Comparison of ENCODE assay signal across 8 mouse cellular contexts in the genomic region with DNA sequence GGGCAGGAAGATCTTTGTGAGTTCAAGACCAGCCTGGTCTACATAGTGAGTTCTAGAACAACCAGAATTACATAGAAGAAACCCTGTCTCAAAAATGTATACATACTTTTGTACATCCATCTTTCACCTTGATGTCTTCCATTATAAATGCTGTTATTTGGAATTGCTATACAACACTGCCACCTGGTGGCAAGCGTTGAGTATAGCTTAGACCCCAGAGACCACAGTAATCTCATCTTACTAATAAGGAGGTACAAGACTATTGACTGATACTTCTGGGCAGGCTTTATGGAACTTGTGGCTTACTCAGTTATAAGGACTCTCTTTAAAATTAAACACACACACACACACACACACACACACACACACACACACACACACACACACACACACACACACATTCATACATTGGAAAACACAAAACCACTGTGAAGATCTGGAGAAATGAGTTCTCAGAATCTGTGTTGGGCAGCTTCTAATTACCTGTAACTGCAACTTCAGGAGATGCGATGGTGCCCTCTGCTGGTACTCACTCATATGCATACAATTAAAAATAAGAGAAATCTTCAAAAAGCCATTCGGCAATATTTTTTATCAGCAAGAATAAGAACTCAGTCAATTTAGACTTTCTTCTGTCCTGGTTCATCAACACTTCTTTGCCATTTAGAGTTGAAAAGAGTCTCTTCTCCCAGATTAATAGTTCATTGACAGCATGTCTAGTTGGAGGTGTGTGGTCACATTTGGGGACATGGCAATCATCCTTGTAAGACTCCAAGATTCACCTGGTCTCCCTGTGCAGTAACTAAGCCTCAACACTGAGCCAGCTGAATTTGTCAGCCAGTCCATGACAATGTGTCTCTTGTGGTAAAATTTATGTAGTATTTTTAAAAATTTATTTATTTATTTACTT. TPM values are rescaled to one million over a fixed set of nuclear protein-coding genes. Genes with fewer than 3 reads are reported as not detected.
DNase-seq lines count a peak whose midpoint lies in the region; ATAC-seq and TF ChIP-seq lines count a peak whose summit lies in the region.

No protein-coding gene starts in this region.

- TF ChIP-seq EP300 in liver, postnatal 0 days (IDR thresholded peaks at IDR 0.05; ENCODE audit: low read depth) = no peak

- H3K4me1 ChIP-seq in ES-E14 (ENCODE audit: control insufficient read depth in 2 of 2, insufficient read depth in 2 of 2, low read length in 2 of 2, poor library complexity in 1 of 2) = no peaks in the 10 kb centered on the region
- H3K4me1 ChIP-seq in liver, postnatal 0 days (ENCODE audit: insufficient read depth) = no peaks in the 10 kb centered on the region

- no peak overlapping the region for H3K9ac ChIP-seq in ES-E14 (ENCODE audit: insufficient read depth, low read depth, low read length, poor library complexity, severe bottlenecking)
- no peak overlapping the region for H3K9ac ChIP-seq in liver, postnatal 0 days (replicated peaks)

- no peak overlapping the region for H3K4me2 ChIP-seq in liver, postnatal 0 days (ENCODE audit: low read depth, low read length)

- H3K9me3 ChIP-seq in ES-E14 (ENCODE audit: control insufficient read depth, insufficient read depth, low read depth, low read length) = no peaks in the 10 kb centered on the region
- H3K9me3 ChIP-seq in liver, postnatal 0 days (ENCODE audit: low read length) = no peaks in the 10 kb centered on the region

- TF ChIP-seq CTCF in liver, postnatal 0 days (IDR thresholded peaks at IDR 0.05; ENCODE audit: low read depth) = peak; percentile 84

- DNase-seq in 416B (ENCODE audit: low read depth) (peak; percentile 89), ES-E14 (ENCODE audit: low read depth, low spot score) (no peak)
- peak; percentile 23 for DNase-seq in cerebellum, adult 11-12 months
- DNase-seq in forelimb bud, embryonic 11.5 days (ENCODE audit: low read depth, low spot score) = peak; percentile 86
- peak; percentile 64 for DNase-seq in kidney, adult 18-20 months
- peak; percentile 75 for DNase-seq in liver, postnatal 0 days
- DNase-seq in right cerebral cortex, adult 18-20 months = peak; percentile 68

- WGBS in liver, postnatal 0 days (ENCODE audit: insufficient replicate concordance) = 30% methylated on average over 3 of the region's 3 CpGs

- no peak overlapping the region for H3K4me3 ChIP-seq in ES-E14 (ENCODE audit: insufficient read depth in 1 of 2, low read depth in 1 of 2, low read length in 2 of 2, poor library complexity in 1 of 2, severe bottlenecking in 1 of 2)
- H3K4me3 ChIP-seq in liver, postnatal 0 days (ENCODE audit: low read depth, low read length) = no peak overlapping the region

- ATAC-seq in liver, postnatal 0 days = no peak
- ATAC-seq in monocyte, adult 5-6 weeks (replicated peaks; ENCODE audit: insufficient number of reproducible peaks, low FRiP score, low TSS enrichment, poor library complexity, severe bottlenecking) = no peak

- H3K27ac ChIP-seq in ES-E14 (ENCODE audit: insufficient read depth, low read depth, low read length, poor library complexity, severe bottlenecking) = no peak overlapping the region
- no peak overlapping the region for H3K27ac ChIP-seq in liver, postnatal 0 days (ENCODE audit: low read depth)

- no peaks in the 10 kb centered on the region for H3K36me3 ChIP-seq in ES-E14 (ENCODE audit: control insufficient read depth, insufficient read depth, low read length, poor library complexity, severe bottlenecking)
- no peaks in the 10 kb centered on the region for H3K36me3 ChIP-seq in liver, postnatal 0 days (replicated peaks; ENCODE audit: insufficient read depth, low read length)

- H3K27me3 ChIP-seq in liver, postnatal 0 days (ENCODE audit: insufficient read depth, low read length) = no peaks in the 10 kb centered on the region

- in situ Hi-C loops in ES-E14 (cut with MboI; ENCODE audit: low sequenced_read_pairs in 2 of 2, unreplicated experiment in 2 of 2) = loop anchor here (10.0 to 25.0 kb wide), 3 partner anchors 246 to 398 kb away; no protein-coding TSS in a partner anchor

TF ChIP-seq in ES-E14, 5 proteins besides CTCF, POLR2A, EP300 and RAD21:
- TF ChIP-seq ZNF384 (IDR thresholded peaks at IDR 0.05; ENCODE audit: low read depth, low read length) (no peak), ZC3H11A (IDR thresholded peaks at IDR 0.05; ENCODE audit: borderline replicate concordance, low read depth, low read length) (peak; percentile 97)

RNA-seq across cellular contexts. Expression of gene Cwh43, which starts 22.9 kb away (rescaled TPM):
- 0.21 and 0.31 TPM in 2 replicates for total RNA-seq in ES-E14 (2012; rRNA removed)
- polyA plus RNA-seq in liver, postnatal 0 days (2015; fragmentation: Nextera tagmentation; extraction: Ambion mirVana) = not detected in 2 replicates
- total RNA-seq in monocyte, adult 5-6 weeks (2017) = not detected in 3 replicates

RNA-seq across cellular contexts. Expression of gene Ociad2, which starts 42.2 kb away (rescaled TPM):
- total RNA-seq in ES-E14 (2012; rRNA removed) = 3.3 and 5.2 TPM in 2 replicates
- polyA plus RNA-seq in liver, postnatal 0 days (2015; fragmentation: Nextera tagmentation; extraction: Ambion mirVana) = 1.2 and 2.0 TPM in 2 replicates
- 0.68 TPM in 1 of 3 replicates, not detected in the others for total RNA-seq in monocyte, adult 5-6 weeks (2017)
